Mouse (Mus musculus): ENCODE data around the gene Larp1.

- TF ChIP-seq GATA1 (IDR thresholded peaks at IDR 0.05; ENCODE audit: low read length) (no peak), TAL1 (IDR thresholded peaks at IDR 0.05; ENCODE audit: low read length) (no peak)
These were observed 2.9 kb downstream of the Larp1 start for GRCm38 (mm10) chr11:58011813-58012212.

All from erythroblast, embryonic 14.5 days (primary cell).